Mouse (Mus musculus) heart, embryonic 16.5 days (tissue): ENCODE data around the gene Sik3. TPM values are rescaled to one million over a fixed set of nuclear protein-coding genes. Genes with fewer than 3 reads are reported as not detected.

Experiments used
- ATAC-seq: fragments of 200-750 bp; cut with Nextera tagmentation; replicated peaks from 2 replicates; pipeline ENCODE4 v1.8.0; 2017; ENCODE audit warnings: moderate number of reproducible peaks; ENCODE audit not compliant: insufficient read depth, low FRiP score; ENCODE audit errors: extremely low read depth
- H3K27ac ChIP-seq: fragments of 300-500 bp; sonication (generic); 2 replicates; pipeline ENCODE4 v1.5.1; 2014; ENCODE audit warnings: mild to moderate bottlenecking, low read length, control low read depth, moderate library complexity
- H3K27me3 ChIP-seq: fragments of 300-500 bp; sonication (generic); 2 replicates; pipeline ENCODE4 v1.6.1; 2014; ENCODE audit warnings: low read length, mixed read lengths; ENCODE audit not compliant: control insufficient read depth, insufficient read depth
- H3K36me3 ChIP-seq: fragments of 300-500 bp; sonication (generic); 2 replicates; pipeline ENCODE4 v1.6.1; 2014; ENCODE audit not compliant: control insufficient read depth, insufficient read depth
- H3K4me1 ChIP-seq: fragments of 300-500 bp; sonication (generic); 2 replicates; pipeline ENCODE4 v1.6.1; 2014; ENCODE audit warnings: low read length, mixed read lengths; ENCODE audit not compliant: control insufficient read depth, insufficient read depth
- H3K4me2 ChIP-seq: fragments of 300-500 bp; sonication (generic); 2 replicates; pipeline ENCODE4 v1.6.1; 2014; ENCODE audit warnings: low read depth, mild to moderate bottlenecking, control low read depth, low read length
- H3K4me3 ChIP-seq: fragments of 300-500 bp; sonication (generic); 2 replicates; pipeline ENCODE4 v1.5.1; 2014; ENCODE audit warnings: mild to moderate bottlenecking, control low read depth, low read length
- H3K9ac ChIP-seq: fragments of 300-500 bp; sonication (generic); 2 replicates; pipeline ENCODE4 v1.6.1; 2014; ENCODE audit warnings: low read length, control low read depth
- H3K9me3 ChIP-seq: fragments of 300-500 bp; sonication (generic); replicated peaks from 2 replicates; pipeline ENCODE4 v1.6.1; 2016; ENCODE audit warnings: low read length; ENCODE audit not compliant: control insufficient read depth
- WGBS: fragments of 180-500 bp; shearing (Covaris S2); extraction: QIAGEN DNeasy Blood & Tissue Kit; methylation state at CpG from one replicate; pipeline ENCODE4 v1.1.7; 2014; 5-methylcytosine and 5-hydroxymethylcytosine counted together
- polyA plus RNA-seq: library from polyadenylated mRNA; unstranded; fragments of >200 nt; fragmentation: Nextera tagmentation; extraction: Ambion mirVana; gene quantifications from 2 replicates; pipeline ENCODE4 v1.2.1, GENCODE M21; 2015

Gene Sik3
- polyA plus RNA-seq, 1 experiment from 2014 or later: 5.1 TPM

- Histone ChIP-seq H3K4me3 (no peak overlapping the region), H3K27me3 (no peaks in the 10 kb centered on the region), H3K36me3 (peaks cover 17% of the 10 kb centered on the region), H3K4me2 (no peak overlapping the region), H3K4me1 (peaks cover 10% of the 10 kb centered on the region), H3K27ac (no peak overlapping the region), H3K9ac (no peak overlapping the region), H3K9me3 (no peaks in the 10 kb centered on the region)
- 83% methylated on average over 10 of the region's 10 CpGs for WGBS
- no peak for ATAC-seq
These were observed 202.3 kb downstream of the Sik3 start for GRCm38 (mm10) chr9:46214946-46215337.

GRCm38 (mm10) chr9:46215338-46216322 is 203.0 kb downstream of the Sik3 start:
- Histone ChIP-seq H3K36me3 (peaks cover 19% of the 10 kb centered on the region), H3K4me1 (peaks cover 10% of the 10 kb centered on the region), H3K9ac (no peak overlapping the region), H3K4me2 (no peak overlapping the region), H3K27me3 (no peaks in the 10 kb centered on the region), H3K9me3 (no peaks in the 10 kb centered on the region), H3K4me3 (no peak overlapping the region), H3K27ac (no peak overlapping the region)
- 38% methylated on average over 11 of the region's 11 CpGs for WGBS
- no peak; the same call in 1 of the 2 replicates for ATAC-seq

GRCm38 (mm10) chr9:46216744-46217470 is 204.3 kb downstream of the Sik3 start:
- no peak overlapping the region for H3K9ac ChIP-seq
- H3K9me3 ChIP-seq: no peaks in the 10 kb centered on the region
- no peak overlapping the region for H3K4me3 ChIP-seq
- H3K36me3 ChIP-seq: peaks cover 26% of the 10 kb centered on the region
- no peak overlapping the region for H3K4me2 ChIP-seq
- no peak for ATAC-seq
- 87% methylated on average over 13 of the region's 13 CpGs for WGBS
- H3K27ac ChIP-seq: no peak overlapping the region
- H3K4me1 ChIP-seq: peaks cover 10% of the 10 kb centered on the region
- H3K27me3 ChIP-seq: no peaks in the 10 kb centered on the region

GRCm38 (mm10) chr9:46218176-46218575 is 205.6 kb downstream of the Sik3 start:
- H3K4me1 ChIP-seq: peaks cover 10% of the 10 kb centered on the region
- H3K4me3 ChIP-seq: no peak overlapping the region
- no peak overlapping the region for H3K4me2 ChIP-seq
- no peaks in the 10 kb centered on the region for H3K27me3 ChIP-seq
- H3K27ac ChIP-seq: no peak overlapping the region
- H3K36me3 ChIP-seq: peaks cover 27% of the 10 kb centered on the region
- 78% methylated on average over 9 of the region's 9 CpGs for WGBS
- H3K9me3 ChIP-seq: no peaks in the 10 kb centered on the region
- no peak for ATAC-seq
- no peak overlapping the region for H3K9ac ChIP-seq

GRCm38 (mm10) chr9:46223090-46223489 is 210.5 kb downstream of the Sik3 start:
- no peaks in the 10 kb centered on the region for H3K27me3 ChIP-seq
- H3K4me1 ChIP-seq: no peaks in the 10 kb centered on the region
- H3K4me2 ChIP-seq: no peak overlapping the region
- no peak overlapping the region for H3K9ac ChIP-seq
- no peak overlapping the region for H3K27ac ChIP-seq
- 85% methylated on average over 6 of the region's 6 CpGs for WGBS
- no peaks in the 10 kb centered on the region for H3K9me3 ChIP-seq
- H3K36me3 ChIP-seq: peaks cover 27% of the 10 kb centered on the region
- H3K4me3 ChIP-seq: no peak overlapping the region
- no peak for ATAC-seq

- no peak overlapping the region for H3K4me3 ChIP-seq
- no peaks in the 10 kb centered on the region for H3K4me1 ChIP-seq
- H3K9me3 ChIP-seq: no peaks in the 10 kb centered on the region
- no peak overlapping the region for H3K4me2 ChIP-seq
- ATAC-seq: no peak
- H3K27me3 ChIP-seq: peaks cover 3% of the 10 kb centered on the region; the same call in 1 of the 2 replicates
- WGBS: 84% methylated on average over 3 of the region's 3 CpGs
- peaks cover 27% of the 10 kb centered on the region for H3K36me3 ChIP-seq
- H3K9ac ChIP-seq: no peak overlapping the region
- no peak overlapping the region for H3K27ac ChIP-seq
These were observed 211.5 kb downstream of the Sik3 start for GRCm38 (mm10) chr9:46224101-46224500.

GRCm38 (mm10) chr9:46224945-46225660 is 212.5 kb downstream of the Sik3 start:
- H3K9me3 ChIP-seq: no peaks in the 10 kb centered on the region
- H3K27me3 ChIP-seq: peaks cover 3% of the 10 kb centered on the region; the same call in 1 of the 2 replicates
- WGBS: 60% methylated on average over 5 of the region's 5 CpGs
- ATAC-seq: no peak
- no peak overlapping the region for H3K9ac ChIP-seq
- peaks cover 3% of the 10 kb centered on the region; the same call in 1 of the 2 replicates for H3K4me1 ChIP-seq
- H3K36me3 ChIP-seq: peaks cover 22% of the 10 kb centered on the region
- H3K4me2 ChIP-seq: no peak overlapping the region
- H3K27ac ChIP-seq: no peak overlapping the region
- no peak overlapping the region for H3K4me3 ChIP-seq

GRCm38 (mm10) chr9:46227064-46227614 is 214.5 kb downstream of the Sik3 start:
- Histone ChIP-seq H3K27ac (no peak overlapping the region), H3K4me2 (no peak overlapping the region), H3K4me1 (peaks cover 6% of the 10 kb centered on the region), H3K4me3 (no peak overlapping the region), H3K9ac (no peak overlapping the region), H3K9me3 (no peaks in the 10 kb centered on the region), H3K36me3 (0 out of 2 replicates have a peak, but pooled peaks cover 4% of the 10 kb centered on the region), H3K27me3 (peaks cover 3% of the 10 kb centered on the region; the same call in 1 of the 2 replicates)
- no peak for ATAC-seq
- WGBS: 56% methylated on average over 3 of the region's 3 CpGs
